Mouse (Mus musculus) leukemia stem cell, adult 10-12 weeks (primary cell): ENCODE measurements around the gene Colgalt1. TPM values are rescaled to one million over a fixed set of nuclear protein-coding genes. Genes with fewer than 3 reads are reported as not detected.

Experiments
- polyA plus RNA-seq: library from polyadenylated mRNA; stranded (reverse); fragments of >175 nt; gene quantifications from 2 replicates; pipeline ENCODE4 v1.2.3, GENCODE M21; 2012; ENCODE audit warnings: low replicate concordance

Colgalt1 gene
- 42.1 and 64.1 TPM in 2 replicates for polyA plus RNA-seq

DNA sequence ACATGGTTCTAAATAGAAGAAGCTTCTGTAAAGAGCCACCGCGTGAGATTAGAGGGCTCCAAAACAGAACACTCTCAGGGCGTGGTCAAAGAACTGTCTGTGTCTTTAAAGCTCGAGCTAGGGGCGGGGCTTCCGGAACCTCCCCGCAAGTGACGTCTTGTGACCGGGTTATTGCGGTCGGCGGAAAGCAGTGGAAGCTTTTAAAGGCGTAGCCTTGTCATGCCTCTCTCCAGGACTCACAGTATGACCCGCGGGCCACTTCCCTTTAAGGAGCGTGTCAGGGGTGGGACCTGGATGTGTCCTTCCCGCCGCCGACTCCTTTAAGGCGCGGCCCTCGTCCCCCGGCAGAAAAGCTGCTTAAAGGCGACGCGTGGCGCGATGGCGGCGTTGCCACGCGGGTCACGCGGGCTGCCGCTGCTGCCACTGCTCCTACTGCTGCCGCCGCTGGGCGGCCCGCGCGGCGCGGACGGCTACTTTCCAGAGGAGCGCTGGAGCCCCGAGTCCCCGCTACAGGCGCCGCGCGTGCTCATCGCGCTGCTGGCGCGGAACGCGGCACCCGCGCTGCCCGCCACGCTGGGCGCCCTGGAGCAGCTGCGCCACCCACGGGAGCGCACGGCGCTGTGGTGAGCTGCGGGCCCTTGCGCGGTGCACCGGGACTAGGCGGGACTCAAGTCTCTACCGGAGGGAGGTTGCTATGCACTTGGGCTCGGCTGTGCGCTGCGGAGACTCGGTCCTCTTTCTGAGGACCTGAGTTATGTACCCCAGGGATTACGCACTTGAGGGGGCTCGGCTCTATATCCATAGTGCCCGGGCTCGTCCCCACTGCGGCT lies at the start of gene Colgalt1:
TSS of gene Colgalt1 (plus strand) at position 177 of the 830 bp plus-strand sequence.

DNA sequence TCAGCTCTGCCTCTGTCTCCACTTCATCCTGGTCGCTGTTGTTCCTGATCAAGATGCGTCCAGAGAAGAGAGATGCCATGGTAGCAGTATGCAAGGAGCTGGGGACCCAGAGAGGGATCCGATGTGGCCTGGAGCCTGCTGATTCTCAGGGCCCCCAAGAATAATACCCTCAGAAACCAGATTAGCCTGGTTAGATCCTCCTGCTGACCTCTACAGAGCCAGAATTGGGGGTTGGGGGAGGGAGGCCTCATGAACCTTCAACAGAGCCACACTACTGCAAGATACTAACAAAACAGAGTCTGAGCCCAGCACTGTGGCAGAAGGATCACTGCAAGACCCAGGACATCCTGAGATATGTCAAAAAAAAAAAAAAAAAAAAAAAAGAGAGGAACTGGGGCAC lies 44.3 kb upstream of the Colgalt1 start, which contains the start of gene Nxnl1:
TSS of gene Nxnl1 (minus strand) at position 101 of the 400 bp plus-strand sequence.

DNA sequence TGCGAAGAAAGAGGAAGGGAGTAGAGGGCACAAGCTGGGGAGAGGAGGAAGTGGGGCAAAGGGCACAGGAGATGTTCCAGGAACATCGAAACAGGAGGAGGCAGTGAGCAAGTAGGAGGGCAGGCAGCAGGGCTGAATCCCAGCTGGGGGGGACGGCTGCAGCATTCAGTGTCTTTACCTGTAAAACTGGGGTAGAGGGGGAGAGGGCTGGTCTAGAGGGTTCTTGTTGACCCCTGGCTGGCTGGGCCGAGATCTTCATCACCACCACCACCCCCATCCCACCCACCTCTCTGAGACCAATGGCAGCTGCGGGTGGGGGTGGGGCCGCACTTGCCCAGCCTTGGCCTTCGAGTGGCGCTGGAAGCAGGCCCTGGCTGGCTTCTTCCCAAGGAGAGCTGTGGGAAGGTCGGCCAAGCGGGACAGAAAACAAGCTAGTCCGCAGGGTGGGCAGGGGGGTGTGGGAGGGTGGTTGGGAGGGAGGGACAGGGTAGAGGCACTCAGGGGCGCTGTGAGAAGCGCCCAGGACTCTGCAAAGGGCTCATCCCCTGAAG lies 42.3 kb upstream of the Colgalt1 start, which contains the start of gene Slc27a1:
TSS of gene Slc27a1 (plus strand) at position 496 of the 551 bp plus-strand sequence.

DNA sequence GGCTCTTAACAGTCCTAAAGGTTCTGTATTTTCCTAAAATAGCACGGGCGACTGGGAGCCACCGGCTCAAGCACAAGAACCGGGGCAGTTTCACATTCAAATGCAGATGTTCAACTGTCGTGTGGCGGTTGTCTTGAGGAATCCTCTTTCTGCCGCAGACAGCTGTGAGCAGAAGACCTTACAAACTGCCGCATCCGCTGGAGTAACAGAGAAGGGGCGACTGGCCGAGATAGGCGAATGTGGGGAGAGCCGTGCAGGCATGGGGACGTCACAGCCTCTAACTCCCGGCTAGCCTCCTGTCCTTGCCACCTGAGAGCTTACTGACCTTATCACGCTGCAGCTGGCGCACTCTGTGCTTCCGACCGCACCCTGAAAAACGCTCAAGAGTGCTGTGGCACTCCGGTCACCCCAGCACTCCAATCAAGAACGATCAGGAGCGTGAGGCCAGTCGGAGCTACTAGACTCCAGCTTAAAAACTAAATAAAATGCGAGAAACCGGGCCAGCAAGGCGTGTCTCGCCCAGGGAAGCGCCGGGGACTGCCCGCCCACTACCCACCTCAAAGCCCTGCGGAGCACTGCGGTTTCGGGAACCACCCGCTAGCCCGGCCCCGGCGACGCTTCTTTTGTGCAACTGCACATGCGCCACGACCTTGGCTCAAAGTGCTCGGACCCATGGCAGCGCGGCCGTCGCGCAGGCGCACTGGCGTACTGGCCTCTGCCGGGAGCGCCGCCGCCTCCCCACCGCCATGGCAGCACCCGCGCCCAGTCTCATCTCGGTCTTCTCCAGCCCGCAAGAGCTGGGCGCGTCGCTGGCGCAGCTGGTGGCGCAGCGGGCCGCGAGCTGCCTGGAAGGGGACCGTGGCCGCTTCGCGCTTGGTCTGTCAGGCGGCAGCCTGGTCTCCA lies 19.1 kb upstream of the Colgalt1 start, which contains the start of gene Pgls:
TSS of gene Pgls (plus strand) at position 706 of the 903 bp plus-strand sequence.

DNA sequence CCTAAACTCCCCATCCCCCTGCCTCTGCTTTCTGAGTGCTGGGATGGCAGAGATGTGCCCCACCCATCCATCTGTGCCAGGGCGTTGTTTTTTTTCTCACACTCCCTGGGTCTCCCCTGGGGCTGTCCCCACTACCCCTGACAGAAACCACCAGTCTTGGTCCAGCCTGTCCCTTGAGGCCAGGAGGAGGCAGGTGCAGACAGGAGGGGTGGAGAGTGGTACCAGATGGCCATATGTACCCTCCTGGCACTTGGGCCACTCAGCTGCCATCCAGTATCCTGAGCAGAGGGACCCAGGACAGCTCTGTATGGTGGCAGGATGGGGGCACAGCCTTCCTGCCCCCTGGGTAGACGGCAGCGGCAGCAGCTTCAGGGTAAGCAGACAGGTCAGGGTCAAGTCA lies 13.3 kb upstream of the Colgalt1 start, which contains the start of gene Fam129c:
TSS of gene Fam129c (plus strand) at position 198 of the 400 bp plus-strand sequence.

DNA sequence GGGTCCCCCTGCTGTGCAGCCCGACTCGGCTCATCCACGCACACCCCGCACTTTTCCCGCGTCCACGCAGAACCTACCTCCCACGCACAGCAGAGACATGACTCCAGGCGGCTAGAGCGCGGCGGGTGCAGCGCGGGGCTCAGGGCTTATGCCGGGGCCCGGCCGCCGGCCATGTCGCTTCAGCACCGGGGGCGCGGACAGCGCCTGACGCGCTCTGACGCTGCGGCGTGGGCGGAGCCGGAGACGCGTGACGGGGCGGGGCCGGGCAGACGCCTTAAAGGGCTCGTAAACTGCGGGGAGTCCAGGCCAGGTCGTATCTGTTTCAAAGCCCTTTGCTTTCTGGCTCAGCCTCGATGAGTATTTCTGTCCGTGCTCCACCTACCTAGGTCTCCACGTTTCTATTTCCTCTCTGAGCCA lies 60.8 kb downstream of the Colgalt1 start, which contains the start of gene Unc13a:
TSS of gene Unc13a (minus strand) at position 209 of the 417 bp plus-strand sequence.

Other genes starting within 250 kb of the Colgalt1 start
- 69.6 and 217 TPM in 2 replicates for gene Use1, start 244.2 kb upstream of the Colgalt1 start, polyA plus RNA-seq
- 37.5 and 54.6 TPM in 2 replicates for gene Ocel1, start 239.7 kb upstream of the Colgalt1 start, polyA plus RNA-seq
- 41.6 and 43.4 TPM in 2 replicates for gene Nr2f6, start 229.0 kb upstream of the Colgalt1 start, polyA plus RNA-seq
- gene Ushbp1, start 215.2 kb upstream of the Colgalt1 start, polyA plus RNA-seq = 1.0 and 2.4 TPM in 2 replicates
- gene Babam1, start 214.1 kb upstream of the Colgalt1 start, polyA plus RNA-seq = 83.3 and 110 TPM in 2 replicates
- 54.3 and 71.6 TPM in 2 replicates for gene Ankle1, start 205.0 kb upstream of the Colgalt1 start, polyA plus RNA-seq
- gene Abhd8, start 147.3 kb upstream of the Colgalt1 start, polyA plus RNA-seq = 45.0 and 50.9 TPM in 2 replicates
- gene Mrpl34, start 146.0 kb upstream of the Colgalt1 start, polyA plus RNA-seq = 165 and 189 TPM in 2 replicates
- 368 and 785 TPM in 2 replicates for gene Dda1, start 141.8 kb upstream of the Colgalt1 start, polyA plus RNA-seq
- gene Ano8, start 125.0 kb upstream of the Colgalt1 start, polyA plus RNA-seq = 5.7 and 14.5 TPM in 2 replicates
- 55.7 and 59.9 TPM in 2 replicates for gene Gtpbp3, start 122.9 kb upstream of the Colgalt1 start, polyA plus RNA-seq
- gene Plvap, start 99.2 kb upstream of the Colgalt1 start, polyA plus RNA-seq = 112 and 117 TPM in 2 replicates
- 0.37 TPM in 1 of 2 replicates, not detected in the other for gene Ccdc194, start 85.3 kb upstream of the Colgalt1 start, polyA plus RNA-seq
- 122 and 170 TPM in 2 replicates for gene Bst2, start 73.5 kb upstream of the Colgalt1 start, polyA plus RNA-seq
- gene Mvb12a, start 68.1 kb upstream of the Colgalt1 start, polyA plus RNA-seq = 132 and 189 TPM in 2 replicates
- gene Tmem221, start 52.1 kb upstream of the Colgalt1 start, polyA plus RNA-seq = 0.39 and 0.57 TPM in 2 replicates
- gene Nxnl1, start 44.4 kb upstream of the Colgalt1 start, polyA plus RNA-seq = not detected in 2 replicates
- 1.5 and 2.9 TPM in 2 replicates for gene Slc27a1, start 42.1 kb upstream of the Colgalt1 start, polyA plus RNA-seq
- 248 and 344 TPM in 2 replicates for gene Pgls, start 18.8 kb upstream of the Colgalt1 start, polyA plus RNA-seq
- 16.0 and 36.7 TPM in 2 replicates for gene Fam129c, start 13.3 kb upstream of the Colgalt1 start, polyA plus RNA-seq
- gene Unc13a, start 60.8 kb downstream of the Colgalt1 start, polyA plus RNA-seq = 0.10 and 0.25 TPM in 2 replicates
- 47.1 and 71.7 TPM in 2 replicates for gene Jak3, start 65.3 kb downstream of the Colgalt1 start, polyA plus RNA-seq
- 30.3 and 31.3 TPM in 2 replicates for gene Insl3, start 78.2 kb downstream of the Colgalt1 start, polyA plus RNA-seq
- gene B3gnt3, start 90.8 kb downstream of the Colgalt1 start, polyA plus RNA-seq = 2.1 and 3.0 TPM in 2 replicates
- gene Fcho1, start 114.7 kb downstream of the Colgalt1 start, polyA plus RNA-seq = 623 and 753 TPM in 2 replicates